Mouse (Mus musculus) embryonic stem cell, embryonic (primary cell): ENCODE data around the gene Ifng.

Experiments
- CTCF ChIA-PET, 4 experiments: fragments of 300-600 bp in 2 of 4; fragments of 350-600 bp in 2 of 4; sonication (Branson Sonifier 250); formaldehyde crosslinking; loops; one replicate each; lab custom pipeline; 2022; ENCODE audit warnings: inconsistent platforms in 2 of 4; lab: Charles Lee
- POLR2A ChIA-PET, 4 experiments: fragments of 300-600 bp in 2 of 4; fragments of 350-600 bp in 2 of 4; sonication (Branson Sonifier 250); formaldehyde crosslinking; loops; one replicate each; lab custom pipeline; 2022; ENCODE audit warnings: antibody characterized with exemption in 4 of 4, inconsistent platforms in 1 of 4; lab: Charles Lee

The Ifng gene

GRCm38 (mm10) chr10:118440742-118441240 lies at the start of gene Ifng:
TSS of gene Ifng (plus strand) at chr10:118441046.
- ChIA-PET CTCF (no interaction called here), POLR2A (interaction anchor here in 2 of 4 experiments (0.6 kb wide), 2 partner anchors 874 to 1730 kb away, joined by 3 to 6 read pairs; no protein-coding TSS in a partner anchor)

GRCm38 (mm10) chr10:118399917-118400316 lies 40.9 kb upstream of the Ifng start:
- CTCF ChIA-PET = interaction anchor here in 1 of 4 experiments (0.6 kb wide), 1 partner anchor 1444 kb away, joined by 3 read pairs; no protein-coding TSS in a partner anchor
- POLR2A ChIA-PET = no interaction called here

GRCm38 (mm10) chr10:118406463-118407221 lies 34.2 kb upstream of the Ifng start:
- ChIA-PET POLR2A (no interaction called here), CTCF (interaction anchor here in 1 of 4 experiments (1.0 kb wide), 1 partner anchor 36 kb away, joined by 4 read pairs; no protein-coding TSS in a partner anchor)

GRCm38 (mm10) chr10:118411377-118411776 lies 29.5 kb upstream of the Ifng start:
- POLR2A ChIA-PET = no interaction called here
- CTCF ChIA-PET = interaction anchor here in 1 of 4 experiments (0.6 kb wide), 1 partner anchor 216 kb away, joined by 3 read pairs; no protein-coding TSS in a partner anchor

GRCm38 (mm10) chr10:118412774-118413173 lies 28.1 kb upstream of the Ifng start:
- ChIA-PET CTCF (no interaction called here), POLR2A (no interaction called here)

GRCm38 (mm10) chr10:118419000-118419425 lies 21.8 kb upstream of the Ifng start:
- CTCF ChIA-PET = no interaction called here
- POLR2A ChIA-PET = no interaction called here

GRCm38 (mm10) chr10:118420896-118421295 lies 19.9 kb upstream of the Ifng start:
- POLR2A ChIA-PET = interaction anchor here in 2 of 4 experiments (0.7 to 1.0 kb wide), 2 partner anchors 40 to 265 kb away, joined by 3 read pairs; no protein-coding TSS in a partner anchor
- CTCF ChIA-PET = interaction anchor here in 1 of 4 experiments (0.6 kb wide), 1 partner anchor 567 kb away, joined by 3 read pairs; no protein-coding TSS in a partner anchor

- POLR2A ChIA-PET = interaction anchor here in 1 of 4 experiments (0.6 kb wide), 1 partner anchor 484 kb away, joined by 5 read pairs; no protein-coding TSS in a partner anchor
- CTCF ChIA-PET = no interaction called here
Measured at GRCm38 (mm10) chr10:118435501-118435900, 5.3 kb upstream of the Ifng start.

GRCm38 (mm10) chr10:118441898-118442297 lies 1.1 kb downstream of the Ifng start:
- CTCF ChIA-PET = interaction anchor here in 1 of 4 experiments (0.6 kb wide), 1 partner anchor 481 kb away, joined by 4 read pairs; no protein-coding TSS in a partner anchor
- POLR2A ChIA-PET = interaction anchor here in 1 of 4 experiments (0.9 kb wide), 1 partner anchor 72 kb away, joined by 3 read pairs; no protein-coding TSS in a partner anchor

- CTCF ChIA-PET = interaction anchor here in 1 of 4 experiments (0.5 kb wide), 1 partner anchor 417 kb away, joined by 3 read pairs; no protein-coding TSS in a partner anchor
Measured at GRCm38 (mm10) chr10:118442999-118443398, 2.2 kb downstream of the Ifng start.

GRCm38 (mm10) chr10:118445021-118445420 lies 4.2 kb downstream of the Ifng start:
- POLR2A ChIA-PET = interaction anchor here in 1 of 4 experiments (1.5 kb wide), 1 partner anchor 16 kb away, joined by 3 read pairs; no protein-coding TSS in a partner anchor
- CTCF ChIA-PET = no interaction called here

More at GRCm38 (mm10) chr10:118442999-118443398, 2.2 kb downstream of the Ifng start:
- POLR2A ChIA-PET = no interaction called here

GRCm38 (mm10) chr10:118445502-118445901 lies 4.7 kb downstream of the Ifng start:
- ChIA-PET CTCF (interaction anchor here in 1 of 4 experiments (0.5 kb wide), 1 partner anchor 61 kb away, joined by 3 read pairs; no protein-coding TSS in a partner anchor), POLR2A (interaction anchor here in 1 of 4 experiments (1.5 kb wide), 1 partner anchor 16 kb away, joined by 3 read pairs; no protein-coding TSS in a partner anchor)

GRCm38 (mm10) chr10:118445978-118446377 lies 5.1 kb downstream of the Ifng start:
- CTCF ChIA-PET = interaction anchor here in 1 of 4 experiments (0.5 kb wide), 1 partner anchor 61 kb away, joined by 3 read pairs; no protein-coding TSS in a partner anchor
- POLR2A ChIA-PET = interaction anchor here in 1 of 4 experiments (1.5 kb wide), 1 partner anchor 15 kb away, joined by 3 read pairs; no protein-coding TSS in a partner anchor

- CTCF ChIA-PET = no interaction called here
- POLR2A ChIA-PET = no interaction called here
Measured at GRCm38 (mm10) chr10:118451747-118452146, 10.9 kb downstream of the Ifng start.

GRCm38 (mm10) chr10:118458729-118459128 lies 17.9 kb downstream of the Ifng start:
- POLR2A ChIA-PET = interaction anchor here in 1 of 4 experiments (0.7 to 1.3 kb wide), 2 partner anchors 19 to 49 kb away, joined by 3 read pairs; no protein-coding TSS in a partner anchor
- CTCF ChIA-PET = no interaction called here

GRCm38 (mm10) chr10:118461126-118461767 lies 20.4 kb downstream of the Ifng start:
- ChIA-PET POLR2A (interaction anchor here (0.6 to 1.3 kb wide), 11 partner anchors 9 to 965 kb away, joined by 3 to 4 read pairs (median 3); no protein-coding TSS in a partner anchor), CTCF (interaction anchor here in 2 of 4 experiments (0.6 to 0.7 kb wide), 2 partner anchors 46 to 705 kb away, joined by 5 to 7 read pairs; no protein-coding TSS in a partner anchor)

- POLR2A ChIA-PET = interaction anchor here in 1 of 4 experiments (0.6 kb wide), 1 partner anchor 13 kb away, joined by 4 read pairs; no protein-coding TSS in a partner anchor
- CTCF ChIA-PET = no interaction called here
Measured at GRCm38 (mm10) chr10:118466481-118466880, 25.6 kb downstream of the Ifng start.

- ChIA-PET CTCF (no interaction called here), POLR2A (no interaction called here)
Measured at GRCm38 (mm10) chr10:118469047-118469446, 28.2 kb downstream of the Ifng start.
